ENCODE assay signal across 8 mouse cellular contexts in genomic region chr10:60807531-60808185, GRCm38 (mm10). TPM values are rescaled to one million over a fixed set of nuclear protein-coding genes. Genes with fewer than 3 reads are reported as not detected.
A peak's percentile ranks its signal among the peaks of the same experiment; 100 is the strongest.
DNase-seq lines count a peak whose midpoint lies in the region; ATAC-seq lines count a peak whose summit lies in the region.

No protein-coding gene starts in this region.

- 30% methylated on average over 22 of the region's 22 CpGs for WGBS in intestine, embryonic 14.5 days

- H3K4me2 ChIP-seq in intestine, embryonic 14.5 days (ENCODE audit: low read length): peak overlapping the region; percentile 35

- no peak overlapping the region for H3K4me3 ChIP-seq in intestine, embryonic 14.5 days (ENCODE audit: low read depth, low read length)

- peak; percentile 82 for DNase-seq in 3134 (ENCODE audit: extremely low read depth, insufficient read length, low spot score)
- peak; percentile 54 for DNase-seq in brain, adult 2 months (ENCODE audit: low read depth, low spot score)
- DNase-seq in intestine, embryonic 14.5 days (ENCODE audit: low spot score): no peak
- peak; percentile 58 for DNase-seq in lung, postnatal 14 days
- DNase-seq in spleen, postnatal 4 days (ENCODE audit: low spot score in 2 of 2): no peak
- no peak for DNase-seq in cerebellum, adult 8-10 months
- DNase-seq in right cerebral cortex, postnatal 10 days (ENCODE audit: low spot score in 2 of 2): no peak

- peaks cover 50% of the 10 kb centered on the region for H3K4me1 ChIP-seq in intestine, embryonic 14.5 days (replicated peaks; ENCODE audit: control insufficient read depth, insufficient read depth, low read length)

- no peaks in the 10 kb centered on the region for H3K9me3 ChIP-seq in intestine, embryonic 14.5 days (ENCODE audit: control insufficient read depth, low read length)

- no peaks in the 10 kb centered on the region for H3K36me3 ChIP-seq in intestine, embryonic 14.5 days (ENCODE audit: control insufficient read depth, insufficient read depth, low read length)

- peak overlapping the region; percentile 83 for H3K27ac ChIP-seq in intestine, embryonic 14.5 days (ENCODE audit: low read depth)

- H3K9ac ChIP-seq in intestine, embryonic 14.5 days (ENCODE audit: low read length): no peak overlapping the region

- H3K27me3 ChIP-seq in intestine, embryonic 14.5 days (replicated peaks; ENCODE audit: control insufficient read depth, insufficient read depth, low read length): no peaks in the 10 kb centered on the region

- ATAC-seq in granulocyte monocyte progenitor cell, adult 5-6 weeks (replicated peaks; ENCODE audit: poor library complexity, severe bottlenecking): peak; percentile 47
- ATAC-seq in intestine, embryonic 14.5 days (replicated peaks; ENCODE audit: low FRiP score, low TSS enrichment, low read depth): 0 out of 2 replicates have a peak, but pooled peaks have one; percentile 22

RNA-seq across cellular contexts. Expression of gene Unc5b, which starts 23.7 kb away (rescaled TPM):
- total RNA-seq in granulocyte monocyte progenitor cell, adult 5-6 weeks (2014; fragmentation: Nextera tagmentation): not detected in 2 replicates
- not detected in 2 replicates for total RNA-seq in granulocyte monocyte progenitor cell, adult 5-6 weeks (2017)
- polyA plus RNA-seq in intestine, embryonic 14.5 days (2014; fragmentation: Nextera tagmentation; extraction: Ambion mirVana): 5.0 and 5.2 TPM in 2 replicates

RNA-seq across cellular contexts. Expression of gene Slc29a3, which starts 55.1 kb away (rescaled TPM):
- 42.0 and 51.0 TPM in 2 replicates for total RNA-seq in granulocyte monocyte progenitor cell, adult 5-6 weeks (2014; fragmentation: Nextera tagmentation)
- total RNA-seq in granulocyte monocyte progenitor cell, adult 5-6 weeks (2017): 12.5 and 15.2 TPM in 2 replicates
- 7.8 and 7.9 TPM in 2 replicates for polyA plus RNA-seq in intestine, embryonic 14.5 days (2014; fragmentation: Nextera tagmentation; extraction: Ambion mirVana)

Comparison
In these comparisons a context has a peak if more than half of its experiments do, and no peak if none do; other contexts are left out.
1. DNase-seq: peak in 3134 (single experiment), brain, adult 2 months (single experiment) and lung, postnatal 14 days (single experiment); none in intestine, embryonic 14.5 days (single experiment), spleen, postnatal 4 days (0 of 2), cerebellum, adult 8-10 months (single experiment) and right cerebral cortex, postnatal 10 days (0 of 2).